ENCODE assay signal across 9 mouse cellular contexts in genomic region chr2:115979683-115980476, GRCm38 (mm10).
DNase-seq lines count a peak whose midpoint lies in the region; ATAC-seq and TF ChIP-seq lines count a peak whose summit lies in the region.
"Had no signal": no experiment of that assay in that cellular context is flagged by ENCODE, and none has a peak within 500 bp of the region (broad histone marks: within the 10 kb centered on the region; RNA-seq: fewer than 3 reads in every experiment).

No protein-coding gene starts in this region.

- no peaks in the 10 kb centered on the region for H3K36me3 ChIP-seq in embryonic facial prominence, embryonic 12.5 days
- no peaks in the 10 kb centered on the region for H3K36me3 ChIP-seq in hindbrain, postnatal 0 days (ENCODE audit: insufficient read depth, low read length)
- 0 out of 2 replicates have a peak, but pooled peaks cover 2% of the 10 kb centered on the region for H3K36me3 ChIP-seq in midbrain, postnatal 0 days (ENCODE audit: insufficient read depth, low read length)

- DNase-seq in adrenal gland, adult 8-10 months, result peak; percentile 74
- DNase-seq in adrenal gland, adult 18-20 months (ENCODE audit: low spot score in 2 of 2), result no peak
- peak; percentile 32 for DNase-seq in hindbrain, postnatal 0 days (ENCODE audit: low spot score)
- DNase-seq in midbrain, postnatal 0 days (ENCODE audit: low spot score), result peak; percentile 46
- no peak for DNase-seq in layer of hippocampus, postnatal 10 days (ENCODE audit: low spot score in 2 of 2)
- DNase-seq in left cerebral cortex, adult 8-10 months (ENCODE audit: low spot score in 2 of 2), result no peak
- DNase-seq in c-Kit-positive CD71-positive TER-119-positive erythroid progenitor cells, embryonic 14.5 days (ENCODE audit: low spot score), result no peak
- DNase-seq: gastrocnemius, postnatal 14 days had no signal

- TF ChIP-seq CTCF in hindbrain, postnatal 0 days (IDR thresholded peaks at IDR 0.05; ENCODE audit: low read depth), result no peak
- TF ChIP-seq CTCF in midbrain, postnatal 0 days (IDR thresholded peaks at IDR 0.05), result peak; percentile 24

- no peaks in the 10 kb centered on the region for H3K27me3 ChIP-seq in embryonic facial prominence, embryonic 12.5 days
- no peaks in the 10 kb centered on the region for H3K27me3 ChIP-seq in hindbrain, postnatal 0 days (ENCODE audit: insufficient read depth, low read length)
- H3K27me3 ChIP-seq in midbrain, postnatal 0 days (ENCODE audit: insufficient read depth, low read length), result no peaks in the 10 kb centered on the region

- 51% methylated on average over 14 of the region's 14 CpGs for WGBS in embryonic facial prominence, embryonic 12.5 days
- 32% methylated on average over 14 of the region's 14 CpGs for WGBS in hindbrain, postnatal 0 days
- WGBS in midbrain, postnatal 0 days, result 36% methylated on average over 14 of the region's 14 CpGs

- H3K4me1 ChIP-seq in embryonic facial prominence, embryonic 12.5 days, result peaks cover 12% of the 10 kb centered on the region; the same call in 1 of the 2 replicates
- no peaks in the 10 kb centered on the region for H3K4me1 ChIP-seq in hindbrain, postnatal 0 days (ENCODE audit: insufficient read depth, low read length)
- no peaks in the 10 kb centered on the region for H3K4me1 ChIP-seq in midbrain, postnatal 0 days (ENCODE audit: insufficient read depth, low read length)

- H3K4me3 ChIP-seq in embryonic facial prominence, embryonic 12.5 days, result no peak overlapping the region
- no peak overlapping the region for H3K4me3 ChIP-seq in hindbrain, postnatal 0 days (ENCODE audit: low read length)
- no peak overlapping the region for H3K4me3 ChIP-seq in midbrain, postnatal 0 days (ENCODE audit: low read depth, low read length)

- no peak overlapping the region for H3K9ac ChIP-seq in embryonic facial prominence, embryonic 12.5 days
- no peak overlapping the region for H3K9ac ChIP-seq in hindbrain, postnatal 0 days (replicated peaks; ENCODE audit: low read length)
- no peak overlapping the region for H3K9ac ChIP-seq in midbrain, postnatal 0 days (replicated peaks; ENCODE audit: low read length, poor library complexity, severe bottlenecking)

- H3K27ac ChIP-seq in embryonic facial prominence, embryonic 12.5 days, result peak overlapping the region; percentile 54; the same call in 1 of the 2 replicates
- 0 out of 2 replicates have a peak overlapping the region, but pooled peaks have one; percentile 26 for H3K27ac ChIP-seq in hindbrain, postnatal 0 days
- H3K27ac ChIP-seq in midbrain, postnatal 0 days (ENCODE audit: low read depth, low read length), result no peak overlapping the region

- peak; percentile 50; the same call in 1 of the 2 replicates for ATAC-seq in embryonic facial prominence, embryonic 12.5 days (ENCODE audit: insufficient number of reproducible peaks, insufficient read depth, low FRiP score, low TSS enrichment)
- peak; percentile 69 for ATAC-seq in hindbrain, postnatal 0 days
- peak; percentile 80 for ATAC-seq in midbrain, postnatal 0 days (ENCODE audit: low FRiP score)

- H3K4me2 ChIP-seq in embryonic facial prominence, embryonic 12.5 days (replicated peaks), result no peak overlapping the region
- no peak overlapping the region for H3K4me2 ChIP-seq in hindbrain, postnatal 0 days (ENCODE audit: low read depth, low read length)
- H3K4me2 ChIP-seq in midbrain, postnatal 0 days (ENCODE audit: low read depth, low read length, poor library complexity, severe bottlenecking), result no peak overlapping the region

- no peaks in the 10 kb centered on the region for H3K9me3 ChIP-seq in embryonic facial prominence, embryonic 12.5 days
- no peaks in the 10 kb centered on the region for H3K9me3 ChIP-seq in hindbrain, postnatal 0 days (ENCODE audit: low read length)
- H3K9me3 ChIP-seq in midbrain, postnatal 0 days (ENCODE audit: low read length), result no peaks in the 10 kb centered on the region

Comparison
In these comparisons a context has a peak if more than half of its experiments do, and no peak if none do; other contexts are left out.
1. DNase-seq: peak in adrenal gland, adult 8-10 months (single experiment), hindbrain, postnatal 0 days (single experiment) and midbrain, postnatal 0 days (single experiment); none in adrenal gland, adult 18-20 months (0 of 2), layer of hippocampus, postnatal 10 days (0 of 2), left cerebral cortex, adult 8-10 months (0 of 2) and c-Kit-positive CD71-positive TER-119-positive erythroid progenitor cells, embryonic 14.5 days (single experiment).
2. Peak in every context shown above with its lines, with median percentiles within 50 percentile points of each other: ATAC-seq.